Mouse (Mus musculus) embryonic facial prominence, embryonic 14.5 days (tissue): ENCODE results near the gene Aqp9. TPM values are rescaled to one million over a fixed set of nuclear protein-coding genes. Genes with fewer than 3 reads are reported as not detected.

Experiments used
- ATAC-seq: fragments of 200-750 bp; cut with Nextera tagmentation; 2 replicates; pipeline ENCODE4 v1.8.0; 2017; ENCODE audit warnings: low read depth, moderate number of reproducible peaks, moderate TSS enrichment
- DNase-seq: peaks from one replicate; pipeline ENCODE4 v3.0.0-alpha.2; 2015; ENCODE audit warnings: low spot score
- H3K27ac ChIP-seq: fragments of 300-500 bp; sonication (generic); replicated peaks from 2 replicates; pipeline ENCODE4 v1.5.1; 2014; ENCODE audit warnings: low read depth, mild to moderate bottlenecking, low read length, moderate library complexity
- H3K27me3 ChIP-seq: fragments of 300-500 bp; sonication (generic); replicated peaks from 2 replicates; pipeline ENCODE4 v1.6.1; 2014; ENCODE audit warnings: low read length; ENCODE audit not compliant: control insufficient read depth, insufficient read depth
- H3K36me3 ChIP-seq: fragments of 300-500 bp; sonication (generic); 2 replicates; pipeline ENCODE4 v1.6.1; 2014; ENCODE audit warnings: low read length, mixed read lengths; ENCODE audit not compliant: control insufficient read depth, insufficient read depth
- H3K4me1 ChIP-seq: fragments of 300-500 bp; sonication (generic); 2 replicates; pipeline ENCODE4 v1.6.1; 2014; ENCODE audit warnings: antibody characterized with exemption, low read length; ENCODE audit not compliant: control insufficient read depth, insufficient read depth
- H3K4me2 ChIP-seq: fragments of 300-500 bp; sonication (generic); 2 replicates; pipeline ENCODE4 v1.6.1; 2014; ENCODE audit warnings: low read depth, mild to moderate bottlenecking, low read length, moderate library complexity, mixed read lengths
- H3K4me3 ChIP-seq: fragments of 300-500 bp; sonication (generic); 2 replicates; pipeline ENCODE4 v1.5.1; 2014; ENCODE audit warnings: low read depth, mild to moderate bottlenecking, low read length
- H3K9ac ChIP-seq: fragments of 300-500 bp; sonication (generic); 2 replicates; pipeline ENCODE4 v1.6.1; 2014; ENCODE audit warnings: low read depth, mild to moderate bottlenecking, low read length, moderate library complexity, mixed read lengths
- H3K9me3 ChIP-seq: fragments of 300-500 bp; sonication (generic); 2 replicates; pipeline ENCODE4 v1.6.1; 2016; ENCODE audit warnings: low read length; ENCODE audit not compliant: control insufficient read depth
- WGBS: fragments of 180-500 bp; shearing (Covaris S2); extraction: QIAGEN DNeasy Blood & Tissue Kit; methylation state at CpG from one replicate; pipeline ENCODE4 v1.1.7; 2014; 5-methylcytosine and 5-hydroxymethylcytosine counted together
- polyA plus RNA-seq: library from polyadenylated mRNA; unstranded; fragments of >200 nt; fragmentation: Nextera tagmentation; extraction: Ambion mirVana; gene quantifications from 2 replicates; pipeline ENCODE4 v1.2.1, GENCODE M21; 2014

Gene Aqp9
- polyA plus RNA-seq, 1 experiment from 2014 or later, result 0.68 TPM

- no peaks in the 10 kb centered on the region for H3K36me3 ChIP-seq
Observed at GRCm38 (mm10) chr9:71157921-71158646, 10.4 kb downstream of the Aqp9 start.

GRCm38 (mm10) chr9:71156447-71157035, 11.9 kb downstream of the Aqp9 start:
- no peak overlapping the region for H3K27ac ChIP-seq
- H3K4me3 ChIP-seq, result no peak overlapping the region
- H3K27me3 ChIP-seq, result no peaks in the 10 kb centered on the region
- H3K4me2 ChIP-seq, result no peak overlapping the region
- no peak for ATAC-seq
- no peak for DNase-seq
- no peak overlapping the region for H3K9ac ChIP-seq
- no peaks in the 10 kb centered on the region for H3K9me3 ChIP-seq
- no peaks in the 10 kb centered on the region for H3K36me3 ChIP-seq
- no peaks in the 10 kb centered on the region for H3K4me1 ChIP-seq
- WGBS, result 79% methylated on average over 9 of the region's 9 CpGs

More at GRCm38 (mm10) chr9:71157921-71158646, 10.4 kb downstream of the Aqp9 start:
- no peak for DNase-seq
- Histone ChIP-seq H3K9me3 (no peaks in the 10 kb centered on the region), H3K9ac (no peak overlapping the region), H3K27ac (no peak overlapping the region), H3K27me3 (no peaks in the 10 kb centered on the region), H3K4me3 (no peak overlapping the region), H3K4me2 (no peak overlapping the region), H3K4me1 (no peaks in the 10 kb centered on the region)
- WGBS, result 86% methylated on average over 14 of the region's 15 CpGs
- no peak for ATAC-seq

GRCm38 (mm10) chr9:71155399-71156005, 13.0 kb downstream of the Aqp9 start:
- no peak for DNase-seq
- H3K4me1 ChIP-seq, result no peaks in the 10 kb centered on the region
- ATAC-seq, result no peak
- H3K4me2 ChIP-seq, result no peak overlapping the region
- H3K27ac ChIP-seq, result no peak overlapping the region
- no peak overlapping the region for H3K9ac ChIP-seq
- 81% methylated on average over 7 of the region's 7 CpGs for WGBS
- H3K9me3 ChIP-seq, result no peaks in the 10 kb centered on the region
- no peaks in the 10 kb centered on the region for H3K27me3 ChIP-seq
- H3K36me3 ChIP-seq, result no peaks in the 10 kb centered on the region
- no peak overlapping the region for H3K4me3 ChIP-seq

GRCm38 (mm10) chr9:71151386-71151785, 17.1 kb downstream of the Aqp9 start:
- no peak for ATAC-seq
- Histone ChIP-seq H3K4me2 (no peak overlapping the region), H3K27me3 (no peaks in the 10 kb centered on the region), H3K9ac (no peak overlapping the region), H3K27ac (no peak overlapping the region), H3K9me3 (no peaks in the 10 kb centered on the region), H3K4me1 (no peaks in the 10 kb centered on the region), H3K4me3 (no peak overlapping the region), H3K36me3 (no peaks in the 10 kb centered on the region)
- no peak for DNase-seq
- 51% methylated on average over 6 of the region's 6 CpGs for WGBS

- no peak overlapping the region for H3K4me3 ChIP-seq
- WGBS, result 69% methylated on average over 4 of the region's 4 CpGs
- no peaks in the 10 kb centered on the region for H3K4me1 ChIP-seq
- DNase-seq, result no peak
- H3K27me3 ChIP-seq, result no peaks in the 10 kb centered on the region
- no peak overlapping the region for H3K4me2 ChIP-seq
- no peak for ATAC-seq
- H3K27ac ChIP-seq, result no peak overlapping the region
- H3K36me3 ChIP-seq, result no peaks in the 10 kb centered on the region
- H3K9me3 ChIP-seq, result no peaks in the 10 kb centered on the region
- H3K9ac ChIP-seq, result no peak overlapping the region
Observed at GRCm38 (mm10) chr9:71150175-71150574, 18.3 kb downstream of the Aqp9 start.

- no peaks in the 10 kb centered on the region for H3K9me3 ChIP-seq
- DNase-seq (no peak), ATAC-seq (no peak)
- H3K4me2 ChIP-seq, result no peak overlapping the region
- no peaks in the 10 kb centered on the region for H3K27me3 ChIP-seq
- no peaks in the 10 kb centered on the region for H3K36me3 ChIP-seq
- no peak overlapping the region for H3K27ac ChIP-seq
- H3K4me1 ChIP-seq, result no peaks in the 10 kb centered on the region
- no peak overlapping the region for H3K9ac ChIP-seq
- no peak overlapping the region for H3K4me3 ChIP-seq
Observed at GRCm38 (mm10) chr9:71148890-71149289, 19.6 kb downstream of the Aqp9 start.

- Histone ChIP-seq H3K9me3 (no peaks in the 10 kb centered on the region), H3K27ac (no peak overlapping the region), H3K9ac (no peak overlapping the region), H3K27me3 (no peaks in the 10 kb centered on the region), H3K4me1 (no peaks in the 10 kb centered on the region), H3K4me2 (no peak overlapping the region), H3K4me3 (no peak overlapping the region), H3K36me3 (no peaks in the 10 kb centered on the region)
- 84% methylated on average over 10 of the region's 10 CpGs for WGBS
- no peak for DNase-seq
- ATAC-seq, result no peak
Observed at GRCm38 (mm10) chr9:71146210-71146609, 22.3 kb downstream of the Aqp9 start.

- no peaks in the 10 kb centered on the region for H3K4me1 ChIP-seq
Observed at GRCm38 (mm10) chr9:71140205-71140604, 28.3 kb downstream of the Aqp9 start.

More at GRCm38 (mm10) chr9:71140205-71140604, 28.3 kb downstream of the Aqp9 start:
- H3K4me3 ChIP-seq, result no peak overlapping the region
- ATAC-seq, result no peak
- H3K9me3 ChIP-seq, result no peaks in the 10 kb centered on the region
- no peak overlapping the region for H3K9ac ChIP-seq
- H3K27ac ChIP-seq, result no peak overlapping the region
- DNase-seq, result no peak
- H3K36me3 ChIP-seq, result no peaks in the 10 kb centered on the region
- 80% methylated on average over 8 of the region's 8 CpGs for WGBS
- H3K4me2 ChIP-seq, result no peak overlapping the region
- no peaks in the 10 kb centered on the region for H3K27me3 ChIP-seq
